Mouse (Mus musculus) thymus, postnatal 0 days (tissue): ENCODE results near the gene 1700025B11Rik. TPM values are rescaled to one million over a fixed set of nuclear protein-coding genes. Genes with fewer than 3 reads are reported as not detected.
A peak's percentile ranks its signal among the peaks of the same experiment; 100 is the strongest.
"Not testable (repeated sequence)": the region's sequence is repeated elsewhere in the genome, so short reads cannot be mapped to it uniquely, and the experiment has no call there.

ENCODE experiments used
- DNase-seq: peaks from one replicate; pipeline ENCODE4 v3.0.0-alpha.2; 2015; ENCODE audit warnings: low spot score
- polyA plus RNA-seq: library from polyadenylated mRNA; unstranded; fragments of >200 nt; fragmentation: Nextera tagmentation; extraction: Ambion mirVana; gene quantifications from 2 replicates; pipeline ENCODE4 v1.2.1, GENCODE M21; 2015

1700025B11Rik gene
- polyA plus RNA-seq: not detected in 2 replicates

DNA sequence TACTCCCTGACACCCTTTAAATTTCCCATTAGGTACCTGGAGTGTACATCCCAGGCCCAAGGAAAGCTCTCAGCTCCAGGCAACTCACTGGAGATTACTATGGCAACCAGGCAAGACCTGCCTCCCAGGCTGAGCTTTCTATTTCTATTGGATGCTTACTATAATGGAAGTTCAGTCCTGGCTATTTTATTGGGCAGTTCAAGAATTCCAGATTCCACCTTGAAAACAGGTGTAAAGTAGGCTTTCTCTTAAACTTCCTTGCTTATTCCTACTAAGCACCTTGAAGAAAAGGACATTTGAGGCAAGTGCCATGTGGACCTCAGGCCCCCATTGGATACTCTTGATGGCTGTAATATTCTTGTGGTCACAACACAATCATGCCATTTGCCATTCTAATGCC, at the start of gene 1700025B11Rik:
1700025B11Rik (minus strand) TSS at position 101 of the 400 bp plus-strand sequence.
- no peak for DNase-seq

DNA sequence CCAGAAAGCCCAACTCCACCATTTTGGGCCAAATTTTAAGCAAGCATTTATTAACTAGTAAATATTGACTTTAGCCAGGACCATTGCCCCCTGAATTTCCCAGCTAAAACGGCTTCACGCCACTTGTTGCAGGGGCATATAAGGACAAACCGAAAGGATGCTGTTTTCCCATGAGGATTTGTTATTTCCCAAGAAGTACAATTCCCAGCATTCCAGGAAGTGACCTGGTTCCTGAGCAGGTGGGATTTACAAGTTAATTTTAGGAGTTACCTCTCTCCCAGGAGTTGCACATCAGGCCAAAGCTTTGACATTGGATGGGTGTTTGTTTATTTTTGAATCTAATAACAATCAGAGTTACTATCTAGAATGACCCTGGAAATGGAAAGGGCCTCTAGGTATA, 44.4 kb upstream of the 1700025B11Rik start:
- DNase-seq: no peak

DNA sequence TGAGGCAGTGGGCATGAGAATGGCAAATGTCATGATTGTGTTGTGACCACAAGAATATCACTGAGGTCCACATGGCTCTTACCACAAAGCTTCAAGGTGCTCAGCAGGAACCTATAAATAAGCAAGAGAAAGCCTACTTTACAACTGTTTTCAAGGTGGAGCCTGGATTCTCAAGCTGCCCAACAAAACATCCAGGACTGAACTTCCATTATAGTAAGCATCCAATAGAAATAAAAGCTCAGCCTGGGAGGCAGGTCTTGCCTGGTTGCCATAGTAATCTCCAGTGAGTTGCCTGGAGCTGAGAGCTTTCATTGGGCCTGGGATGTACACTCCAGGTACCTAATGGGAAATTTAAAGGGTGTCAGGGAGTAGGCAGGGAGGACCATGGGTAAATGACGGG, 37.3 kb upstream of the 1700025B11Rik start, which contains the start of gene Gm36245:
Gm36245 (plus strand) TSS at position 301 of the 400 bp plus-strand sequence.
- DNase-seq: no peak

DNA sequence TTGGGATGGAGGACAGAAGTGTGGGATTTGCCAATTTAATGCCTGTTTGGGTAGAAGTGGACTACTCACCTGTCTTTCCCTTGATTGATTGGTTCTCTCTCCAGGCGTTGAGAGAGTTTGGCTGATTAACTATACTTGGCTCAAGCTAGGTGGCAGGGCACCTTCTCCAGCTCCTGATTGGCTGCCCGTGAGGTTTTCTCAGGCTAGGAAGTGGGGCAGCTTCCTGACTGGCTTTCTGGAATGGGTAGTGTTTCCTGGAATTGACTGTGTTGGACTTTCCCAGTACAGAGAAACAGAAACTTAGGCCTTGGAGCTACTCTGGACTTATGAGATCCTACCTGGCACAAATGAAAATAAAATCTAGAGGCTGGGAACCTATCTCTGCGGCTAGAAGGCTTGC, 36.7 kb upstream of the 1700025B11Rik start:
- DNase-seq: no peak

DNA sequence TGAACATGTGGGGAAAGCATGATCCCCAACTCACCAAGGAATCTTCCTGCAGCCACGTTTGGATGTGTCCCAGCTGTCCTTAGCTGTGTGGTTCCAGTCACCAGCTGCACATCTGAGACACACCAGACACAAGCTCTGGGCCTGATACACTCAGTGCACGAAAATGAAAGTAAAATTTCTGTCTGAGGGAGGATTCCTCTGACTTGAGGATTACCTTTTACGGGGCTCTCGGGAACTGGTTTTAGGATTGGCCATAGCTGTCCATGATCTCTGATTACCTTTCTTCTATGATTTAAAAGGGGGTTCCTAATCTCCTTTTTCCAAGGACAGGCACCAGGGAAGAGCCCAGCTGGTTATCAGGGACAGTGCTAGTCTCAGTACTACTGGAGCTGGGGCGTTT, 34.3 kb upstream of the 1700025B11Rik start, which contains the start of gene Apol10b:
Apol10b (minus strand) TSS at position 165 of the 400 bp plus-strand sequence.
- DNase-seq: no peak

DNA sequence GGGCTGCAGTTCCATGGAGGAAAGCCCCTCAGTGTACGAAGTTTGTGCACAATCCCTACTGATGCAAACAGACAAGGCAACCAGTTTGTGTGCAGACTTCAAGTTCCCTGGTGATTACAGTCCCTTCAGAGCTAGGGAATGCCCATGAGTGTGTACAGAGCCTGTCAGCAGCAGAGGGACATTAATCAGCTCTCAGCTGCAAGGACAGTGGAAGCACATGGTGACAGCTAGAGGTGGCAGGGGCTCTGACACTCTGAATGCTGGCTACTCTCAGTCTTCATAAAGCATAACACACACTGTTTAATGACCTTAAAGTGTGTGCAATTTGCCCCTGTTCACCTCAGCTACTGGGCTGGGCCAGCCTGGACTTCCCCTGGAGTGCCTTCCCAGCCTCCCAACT, 31.9 kb upstream of the 1700025B11Rik start:
- DNase-seq: no peak

DNA sequence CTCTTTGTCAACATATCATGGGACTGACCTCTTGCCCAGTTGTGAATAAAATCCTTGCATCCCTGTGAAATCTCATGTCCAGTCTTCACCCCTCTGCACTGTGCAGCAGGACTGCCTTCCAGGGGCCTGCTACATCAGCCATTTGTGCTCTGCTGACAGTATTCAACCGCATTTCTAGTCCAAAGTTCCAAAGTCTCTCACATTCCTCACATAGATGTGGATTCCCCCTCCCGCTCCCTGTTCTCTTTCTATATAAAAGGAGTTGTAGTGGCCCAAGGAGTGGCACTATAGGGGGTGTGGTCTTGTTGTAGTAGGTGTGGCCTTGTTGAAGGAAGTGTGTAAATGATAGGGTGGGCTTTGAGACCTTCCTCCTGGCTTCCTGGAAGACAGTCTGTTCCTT, 29.2 kb upstream of the 1700025B11Rik start:
- no peak for DNase-seq

DNA sequence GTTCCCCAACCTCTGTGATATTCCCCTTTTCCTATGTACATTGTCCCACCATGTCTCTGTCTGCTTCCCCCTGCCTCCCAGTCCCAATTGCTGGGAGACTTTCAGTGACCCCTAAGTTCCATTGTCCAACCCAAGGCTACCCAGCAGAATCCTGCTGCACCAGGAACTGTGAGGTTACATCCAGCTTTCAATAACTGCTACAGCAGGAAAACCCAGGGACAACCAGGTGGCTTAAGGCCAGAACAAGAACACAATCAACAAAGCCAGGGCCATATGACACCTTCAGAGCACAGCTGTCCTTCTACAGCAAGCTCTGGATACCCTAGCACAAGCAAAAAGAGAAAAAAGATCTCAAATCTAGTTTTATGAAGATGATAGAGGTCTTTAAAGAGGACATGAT, 27.3 kb upstream of the 1700025B11Rik start:
- no peak for DNase-seq

DNA sequence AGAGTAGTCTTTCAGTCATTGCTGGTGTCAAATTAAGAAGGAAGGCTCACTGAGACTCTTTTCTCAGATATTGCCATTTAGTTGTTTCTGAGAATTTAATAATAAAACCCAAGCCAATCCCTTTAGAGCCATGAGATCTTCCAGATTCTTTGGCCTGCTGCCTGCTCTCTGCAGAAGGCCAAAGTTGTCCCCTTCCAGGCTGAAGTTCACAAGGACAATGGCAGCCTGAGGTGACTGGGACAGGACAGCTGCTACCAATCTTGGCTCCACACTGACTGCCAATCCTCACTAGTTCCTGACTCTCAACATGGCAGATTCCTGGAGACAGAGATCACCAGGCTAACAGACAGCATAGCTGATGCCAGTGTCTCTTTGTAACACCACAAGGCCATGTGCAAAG, 25.3 kb upstream of the 1700025B11Rik start:
- no peak for DNase-seq

DNA sequence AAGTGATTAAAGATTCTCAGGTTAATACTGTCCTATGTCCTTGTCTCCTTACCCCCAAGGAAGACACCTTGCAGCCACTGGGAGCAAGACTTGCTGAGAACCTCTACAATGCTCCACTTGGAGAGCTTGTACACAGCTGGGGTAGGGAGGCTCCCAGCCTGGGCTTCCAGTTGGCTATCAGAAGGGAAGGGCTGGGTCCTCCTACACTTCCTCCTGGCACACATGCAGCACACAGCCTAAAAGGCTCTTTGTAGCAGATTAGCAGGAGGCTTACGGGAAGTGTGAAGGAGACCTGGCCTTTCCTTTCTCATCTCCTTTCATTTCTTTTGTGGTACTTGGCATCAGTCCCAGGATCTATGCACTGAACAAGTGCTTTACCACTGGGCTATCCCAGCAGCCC, 20.0 kb upstream of the 1700025B11Rik start:
- DNase-seq: no peak

DNA sequence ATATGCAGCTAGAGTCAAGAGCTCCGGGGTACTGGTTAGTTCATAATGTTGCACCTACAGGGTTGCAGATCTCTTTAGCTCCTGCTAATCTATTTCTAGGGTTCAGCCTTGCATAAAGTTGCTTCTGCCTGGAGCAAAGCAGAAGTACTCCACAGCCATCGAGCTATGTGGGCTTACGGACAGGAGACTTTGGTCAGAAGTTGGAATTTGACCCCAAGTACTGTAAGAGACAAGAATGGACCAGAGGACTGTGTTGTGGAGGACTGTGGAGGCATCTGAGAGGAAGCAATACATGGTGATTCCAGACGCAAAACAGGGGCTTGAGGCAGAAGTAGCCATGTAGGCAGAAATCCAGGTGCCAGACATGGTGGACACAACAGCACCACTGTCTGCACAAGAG, 17.6 kb upstream of the 1700025B11Rik start:
- DNase-seq: no peak

DNA sequence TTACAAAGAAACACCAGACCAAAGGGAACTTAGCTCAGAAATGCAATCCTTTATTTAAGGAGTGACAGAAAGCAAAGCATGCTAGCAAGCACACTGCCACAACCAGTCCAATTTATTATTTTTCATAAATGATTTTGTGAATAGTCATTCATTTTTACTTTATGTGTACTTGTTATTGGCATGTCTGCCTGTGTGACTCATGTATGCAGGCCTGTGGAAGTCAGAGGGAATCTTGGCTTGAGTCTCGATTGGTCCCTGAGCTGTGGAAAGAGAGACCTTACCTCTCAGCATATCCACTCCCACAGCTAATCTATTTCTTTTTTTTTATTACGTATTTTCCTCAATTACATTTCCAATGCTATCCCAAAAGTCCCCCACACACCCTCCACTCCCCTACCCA, 17.1 kb upstream of the 1700025B11Rik start:
- DNase-seq: no peak

DNA sequence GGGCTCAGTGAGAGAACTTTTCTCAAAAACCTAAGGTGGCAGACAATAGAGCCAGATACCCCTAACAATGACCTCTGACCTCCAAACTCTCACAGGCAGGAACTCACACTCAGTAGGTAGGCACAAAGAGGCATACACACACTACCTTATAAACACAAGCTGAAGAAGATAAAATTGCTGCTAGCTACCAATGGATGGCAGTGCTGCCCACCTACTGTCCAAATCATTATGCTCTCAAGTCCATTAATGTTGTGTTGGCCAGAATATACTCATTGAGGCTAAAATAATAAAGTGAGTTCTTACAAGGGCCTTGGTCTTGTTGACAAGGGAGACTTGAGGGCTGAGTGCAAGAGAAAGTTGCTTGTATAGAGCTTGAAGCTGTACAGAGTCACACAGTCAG, 1.5 kb upstream of the 1700025B11Rik start:
- no peak for DNase-seq

DNA sequence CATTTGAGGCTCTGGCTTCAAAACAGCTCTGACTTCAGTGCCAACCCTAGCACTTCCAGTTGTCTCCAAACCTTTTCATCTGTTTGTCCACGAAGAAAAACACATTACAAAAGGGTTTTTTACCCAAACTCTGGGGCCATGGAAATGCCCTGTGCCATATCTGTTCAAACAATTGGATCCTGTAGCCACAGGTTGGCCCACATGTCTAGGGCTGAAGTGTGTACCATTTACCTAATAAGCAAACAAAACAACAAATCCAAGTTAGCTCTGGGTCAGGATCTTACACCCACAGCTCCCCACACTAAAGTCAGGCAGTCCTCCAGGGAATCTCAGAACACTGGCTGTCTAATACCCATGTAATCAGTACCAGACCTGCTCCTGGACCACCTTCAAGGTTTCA, 22.5 kb downstream of the 1700025B11Rik start:
- not testable (repeated sequence) for DNase-seq

DNA sequence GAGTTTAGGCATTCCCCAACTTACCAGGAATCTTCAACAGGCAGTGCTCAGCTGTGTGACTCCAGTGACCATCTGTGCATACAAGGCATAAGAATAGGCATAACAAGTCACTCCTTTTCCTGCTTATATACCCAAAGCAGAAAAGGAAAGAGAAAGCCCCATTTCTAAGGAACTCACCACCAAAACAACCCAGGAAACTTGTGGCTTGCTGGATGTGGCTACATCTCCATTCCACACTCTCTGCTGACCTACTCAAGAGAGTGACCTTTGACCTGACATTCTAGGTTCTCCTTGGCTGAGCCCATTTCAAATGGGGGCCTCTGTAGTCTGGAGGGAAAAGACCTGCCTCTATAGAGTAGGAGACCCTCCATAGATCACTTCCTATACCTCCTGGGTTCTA, 28.5 kb downstream of the 1700025B11Rik start, which contains the start of gene Apol7c:
Apol7c (minus strand) TSS at position 101 of the 400 bp plus-strand sequence.
- no peak for DNase-seq

DNA sequence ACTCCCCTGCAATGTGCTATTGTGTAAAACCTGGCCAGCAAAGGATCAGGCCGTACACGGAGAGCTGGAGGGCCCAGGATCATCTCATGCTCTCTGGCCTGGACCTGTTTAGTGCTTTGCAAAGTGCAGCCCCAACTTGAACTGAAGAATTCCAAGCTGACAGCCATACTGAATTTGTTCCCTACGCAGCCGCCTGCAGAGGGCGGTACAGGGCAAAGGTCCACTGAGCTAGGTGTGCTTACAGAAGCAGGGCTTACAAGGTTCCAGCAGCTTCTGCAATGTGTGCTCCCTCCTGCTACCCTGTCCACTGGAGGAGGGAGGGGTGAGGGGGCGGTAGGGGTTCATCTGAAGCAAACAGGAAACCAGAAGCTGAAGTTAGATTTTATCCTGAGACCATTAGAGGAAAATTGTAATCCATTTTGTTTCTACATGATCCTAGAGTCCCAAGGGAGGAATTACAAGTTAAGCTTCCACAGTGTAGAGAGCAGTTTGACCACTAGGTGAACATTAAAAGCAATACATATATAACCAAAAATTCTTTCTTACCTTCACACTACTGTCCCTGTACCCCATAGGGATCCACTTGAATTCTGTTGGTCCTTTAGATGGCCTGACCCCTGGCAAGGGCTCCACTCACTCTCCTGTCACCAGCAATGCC, 38.4 kb downstream of the 1700025B11Rik start:
- peak; percentile 45 for DNase-seq

DNA sequence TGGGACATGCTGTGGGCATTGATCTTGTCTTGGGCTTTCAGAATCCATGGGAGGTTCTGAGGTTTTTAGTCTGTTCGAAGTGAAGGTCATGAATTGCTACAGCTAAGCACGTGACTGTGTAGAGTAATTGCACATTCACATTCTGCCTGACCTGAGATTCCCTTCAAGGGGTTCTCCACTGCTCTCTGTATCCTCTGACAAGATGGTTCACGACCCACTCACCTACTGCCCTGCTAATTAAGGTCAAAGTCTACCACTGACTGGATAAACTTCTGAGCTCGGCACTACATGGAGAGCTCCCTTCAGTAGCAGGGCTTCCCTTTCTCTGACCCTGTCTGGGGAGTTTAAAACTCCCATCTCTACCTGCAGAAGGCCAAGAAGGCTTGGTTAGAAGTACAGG, 41.1 kb downstream of the 1700025B11Rik start:
- DNase-seq: not testable (repeated sequence)

Other genes starting within 250 kb of the 1700025B11Rik start
- 0.15 TPM in 1 of 2 replicates, not detected in the other for gene Apol7a, start 162.8 kb downstream of the 1700025B11Rik start, polyA plus RNA-seq
- gene Apol9a, start 150.8 kb downstream of the 1700025B11Rik start, polyA plus RNA-seq: 0.69 and 0.90 TPM in 2 replicates
- 0.27 and 0.46 TPM in 2 replicates for gene Apol7b, start 114.4 kb downstream of the 1700025B11Rik start, polyA plus RNA-seq
- 0.05 TPM in 1 of 2 replicates, not detected in the other for gene Apol10a, start 84.8 kb downstream of the 1700025B11Rik start, polyA plus RNA-seq
- 0.09 and 0.27 TPM in 2 replicates for gene Apol11a, start 53.6 kb downstream of the 1700025B11Rik start, polyA plus RNA-seq
- gene Apol7c, start 28.6 kb downstream of the 1700025B11Rik start, polyA plus RNA-seq: 11.8 and 13.3 TPM in 2 replicates
- gene Apol10b, start 34.2 kb upstream of the 1700025B11Rik start, polyA plus RNA-seq: 0.49 and 0.59 TPM in 2 replicates
- not detected in 2 replicates for gene Gm36245, start 37.4 kb upstream of the 1700025B11Rik start, polyA plus RNA-seq
- 0.16 and 0.24 TPM in 2 replicates for gene Apol11b, start 81.4 kb upstream of the 1700025B11Rik start, polyA plus RNA-seq
- gene Apol7e, start 137.0 kb upstream of the 1700025B11Rik start, polyA plus RNA-seq: 7.2 and 8.1 TPM in 2 replicates
- gene Apol9b, start 167.1 kb upstream of the 1700025B11Rik start, polyA plus RNA-seq: 1.6 and 2.3 TPM in 2 replicates
- 0.06 TPM in 1 of 2 replicates, not detected in the other for gene Apol8, start 195.1 kb upstream of the 1700025B11Rik start, polyA plus RNA-seq